Mouse (Mus musculus) megakaryocyte, embryonic 14.5 days (primary cell): ENCODE measurements around the gene Ugt1a6b. TPM values are rescaled to one million over a fixed set of nuclear protein-coding genes. Genes with fewer than 3 reads are reported as not detected.

Experiments used
- H3K27me3 ChIP-seq: replicated peaks from 2 replicates; pipeline ENCODE3; 2012; ENCODE audit warnings: inconsistent platforms
- H3K36me3 ChIP-seq: replicated peaks from 2 replicates; pipeline ENCODE3; 2012; ENCODE audit warnings: low read length, inconsistent platforms, mixed read lengths
- H3K4me1 ChIP-seq: 2 replicates; pipeline ENCODE4 v1.6.1; 2012; ENCODE audit warnings: inconsistent platforms
- H3K4me3 ChIP-seq: replicated peaks from 2 replicates; pipeline ENCODE3; 2012; ENCODE audit warnings: moderate library complexity, mild to moderate bottlenecking, inconsistent platforms
- H3K9me3 ChIP-seq: 2 replicates; pipeline ENCODE4 v1.6.1; 2012; ENCODE audit warnings: inconsistent platforms
- FLI1 ChIP-seq: IDR thresholded peaks from 2 replicates; pipeline ENCODE4 v1.6.1; 2012; ENCODE audit warnings: low read length, inconsistent platforms, mixed read lengths
- GATA1 ChIP-seq: IDR thresholded peaks from 3 replicates; pipeline ENCODE4 v1.6.1; 2012; ENCODE audit warnings: mixed read lengths, low read length, inconsistent platforms, borderline replicate concordance
- polyA plus RNA-seq: library from polyadenylated mRNA; stranded (reverse); fragments of >175 nt; gene quantifications from 2 replicates; pipeline ENCODE4 v1.2.3, GENCODE M21; 2012; ENCODE audit warnings: low replicate concordance; ENCODE audit not compliant: insufficient read depth

Ugt1a6b gene
- polyA plus RNA-seq, 1 experiment, result not detected

DNA sequence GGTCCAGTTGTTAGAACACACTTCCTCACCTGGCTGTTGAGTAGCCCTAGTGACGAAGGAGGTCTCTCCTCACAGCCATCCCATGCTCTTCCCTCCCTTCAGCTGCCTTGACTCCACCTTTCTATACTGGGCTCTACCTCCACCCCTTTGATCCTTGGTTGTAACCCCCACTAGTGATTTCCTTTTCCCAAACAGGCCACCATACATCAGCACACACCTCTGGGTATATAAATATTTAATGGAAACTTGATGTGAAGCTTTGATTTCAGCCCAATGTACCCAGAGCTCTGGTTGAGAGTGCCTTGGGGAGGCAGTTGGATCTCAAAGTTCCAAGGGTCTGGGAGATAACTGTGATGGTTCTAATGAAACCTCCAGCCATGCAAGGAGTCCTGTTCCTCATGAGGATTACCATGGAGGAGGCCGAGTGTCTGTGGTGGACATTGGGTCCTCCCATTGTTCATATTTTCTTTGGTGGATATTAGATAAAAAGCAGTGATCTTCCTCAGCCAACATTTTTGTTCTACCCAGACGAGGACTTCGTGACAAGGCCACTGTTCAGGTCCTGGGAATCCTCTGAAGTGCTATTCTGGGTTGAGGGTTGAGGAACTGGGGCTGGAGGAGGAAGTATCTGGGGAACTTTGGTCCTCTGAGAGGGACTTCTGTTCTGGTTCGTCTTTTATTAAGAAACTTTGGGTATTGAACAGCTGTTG is 123.8 kb downstream of the Ugt1a6b start, which contains the start of gene Mroh2a:
Gene Mroh2a, plus strand, starts transcription at position 317 of the 710 bp plus-strand sequence.
- no peaks in the 10 kb centered on the region for H3K27me3 ChIP-seq
- peaks cover 50% of the 10 kb centered on the region for H3K9me3 ChIP-seq
- H3K4me1 ChIP-seq, result no peaks in the 10 kb centered on the region
- H3K4me3 ChIP-seq, result no peak within 1 kb of the TSS
- TF ChIP-seq GATA1 (no peak), FLI1 (no peak)
- H3K36me3 ChIP-seq, result no peaks in the 10 kb centered on the region

GRCm38 (mm10) chr1:88227482-88227881 is 124.4 kb downstream of the Ugt1a6b start:
- Histone ChIP-seq H3K36me3 (no peaks in the 10 kb centered on the region), H3K4me3 (no peak overlapping the region), H3K4me1 (no peaks in the 10 kb centered on the region), H3K9me3 (peaks cover 54% of the 10 kb centered on the region), H3K27me3 (no peaks in the 10 kb centered on the region)
- TF ChIP-seq FLI1, result no peak
- TF ChIP-seq GATA1, result no peak

- no peak for TF ChIP-seq GATA1
- no peak for TF ChIP-seq FLI1
- Histone ChIP-seq H3K9me3 (peaks cover 61% of the 10 kb centered on the region), H3K27me3 (no peaks in the 10 kb centered on the region), H3K4me1 (no peaks in the 10 kb centered on the region), H3K36me3 (no peaks in the 10 kb centered on the region), H3K4me3 (peak overlapping the region; percentile 3)
Observed at GRCm38 (mm10) chr1:88228121-88228520, 125.1 kb downstream of the Ugt1a6b start.

- no peaks in the 10 kb centered on the region for H3K27me3 ChIP-seq
- no peaks in the 10 kb centered on the region for H3K4me1 ChIP-seq
- H3K4me3 ChIP-seq, result no peak overlapping the region
- TF ChIP-seq FLI1 (no peak), GATA1 (no peak)
- H3K36me3 ChIP-seq, result no peaks in the 10 kb centered on the region
- peaks cover 74% of the 10 kb centered on the region for H3K9me3 ChIP-seq
Observed at GRCm38 (mm10) chr1:88229566-88229965, 126.5 kb downstream of the Ugt1a6b start.

- peaks cover 3% of the 10 kb centered on the region for H3K27me3 ChIP-seq
- H3K9me3 ChIP-seq, result peaks cover 78% of the 10 kb centered on the region
- TF ChIP-seq GATA1, result no peak
- TF ChIP-seq FLI1, result no peak
- no peaks in the 10 kb centered on the region for H3K4me1 ChIP-seq
- H3K4me3 ChIP-seq, result peak overlapping the region; percentile 5
- H3K36me3 ChIP-seq, result no peaks in the 10 kb centered on the region
Observed at GRCm38 (mm10) chr1:88229986-88230385, 126.9 kb downstream of the Ugt1a6b start.

DNA sequence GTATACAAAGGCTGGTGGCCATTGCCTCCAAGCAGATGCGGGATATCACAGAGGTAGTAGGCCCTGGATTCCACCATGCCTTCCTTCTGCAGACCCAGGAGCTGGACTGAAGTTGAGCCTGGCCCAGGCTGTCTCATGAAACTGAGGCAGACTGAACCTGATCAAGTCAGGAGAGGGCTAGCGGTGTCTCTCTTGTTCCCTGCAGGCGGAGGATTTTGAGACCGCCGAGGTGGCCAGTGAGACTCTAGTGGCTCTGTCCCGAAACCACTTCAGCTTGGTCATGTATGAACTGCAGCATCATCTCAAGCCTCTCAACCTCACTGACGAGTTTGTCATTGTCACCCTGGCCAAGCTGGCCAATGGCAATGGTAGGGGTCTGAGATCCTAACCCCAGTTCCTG is 127.4 kb downstream of the Ugt1a6b start:
- Histone ChIP-seq H3K36me3 (no peaks in the 10 kb centered on the region), H3K27me3 (peaks cover 4% of the 10 kb centered on the region), H3K9me3 (peaks cover 81% of the 10 kb centered on the region), H3K4me1 (no peaks in the 10 kb centered on the region), H3K4me3 (peak overlapping the region; percentile 5)
- TF ChIP-seq FLI1, result no peak
- no peak for TF ChIP-seq GATA1

DNA sequence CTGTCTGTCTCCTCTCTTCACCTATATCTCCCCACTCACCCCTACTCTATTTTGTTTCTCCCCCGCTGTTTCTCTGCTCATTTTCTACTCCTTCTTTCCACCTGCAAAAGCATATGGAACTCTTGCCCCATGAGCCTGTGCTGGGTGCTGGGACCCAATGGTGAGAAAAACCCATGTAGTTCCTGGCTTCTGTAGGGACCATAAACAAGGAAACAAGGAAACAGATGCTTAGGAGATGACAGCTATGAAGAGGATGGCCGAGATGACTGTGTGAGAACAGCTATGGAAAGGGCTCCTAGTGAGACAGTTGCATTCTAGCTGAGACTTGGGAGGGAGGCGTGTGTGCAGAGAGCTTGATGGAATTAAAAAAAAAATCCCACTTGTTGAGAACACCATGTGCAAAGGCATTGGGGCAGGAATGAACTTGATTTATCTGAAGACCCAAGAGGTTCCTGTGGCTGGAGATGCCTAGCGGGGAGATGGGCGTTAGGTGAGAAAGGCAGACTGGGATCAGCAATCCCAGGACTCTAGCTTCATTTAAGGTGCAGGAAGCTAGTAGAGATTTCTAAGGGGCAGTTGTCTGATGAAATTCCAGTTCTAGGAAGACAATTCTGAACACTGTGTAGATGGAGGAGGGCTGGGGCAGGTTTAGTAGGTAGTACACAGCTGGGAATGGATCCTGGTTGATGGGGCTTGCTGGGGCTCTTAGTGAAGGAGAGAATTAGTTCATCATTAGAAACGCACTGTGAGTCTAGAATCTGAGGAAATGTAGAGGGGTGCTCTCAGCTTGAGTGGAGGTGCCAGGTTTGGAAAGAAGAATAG is 128.1 kb downstream of the Ugt1a6b start:
- Histone ChIP-seq H3K36me3 (no peaks in the 10 kb centered on the region), H3K4me1 (no peaks in the 10 kb centered on the region), H3K27me3 (peaks cover 4% of the 10 kb centered on the region), H3K9me3 (peaks cover 80% of the 10 kb centered on the region), H3K4me3 (no peak overlapping the region)
- TF ChIP-seq GATA1, result no peak
- no peak for TF ChIP-seq FLI1

- Histone ChIP-seq H3K27me3 (peaks cover 6% of the 10 kb centered on the region), H3K36me3 (no peaks in the 10 kb centered on the region), H3K4me1 (no peaks in the 10 kb centered on the region), H3K4me3 (peak overlapping the region; percentile 4), H3K9me3 (peaks cover 79% of the 10 kb centered on the region)
- no peak for TF ChIP-seq FLI1
- TF ChIP-seq GATA1, result no peak
Observed at GRCm38 (mm10) chr1:88231803-88232499, 128.9 kb downstream of the Ugt1a6b start.

DNA sequence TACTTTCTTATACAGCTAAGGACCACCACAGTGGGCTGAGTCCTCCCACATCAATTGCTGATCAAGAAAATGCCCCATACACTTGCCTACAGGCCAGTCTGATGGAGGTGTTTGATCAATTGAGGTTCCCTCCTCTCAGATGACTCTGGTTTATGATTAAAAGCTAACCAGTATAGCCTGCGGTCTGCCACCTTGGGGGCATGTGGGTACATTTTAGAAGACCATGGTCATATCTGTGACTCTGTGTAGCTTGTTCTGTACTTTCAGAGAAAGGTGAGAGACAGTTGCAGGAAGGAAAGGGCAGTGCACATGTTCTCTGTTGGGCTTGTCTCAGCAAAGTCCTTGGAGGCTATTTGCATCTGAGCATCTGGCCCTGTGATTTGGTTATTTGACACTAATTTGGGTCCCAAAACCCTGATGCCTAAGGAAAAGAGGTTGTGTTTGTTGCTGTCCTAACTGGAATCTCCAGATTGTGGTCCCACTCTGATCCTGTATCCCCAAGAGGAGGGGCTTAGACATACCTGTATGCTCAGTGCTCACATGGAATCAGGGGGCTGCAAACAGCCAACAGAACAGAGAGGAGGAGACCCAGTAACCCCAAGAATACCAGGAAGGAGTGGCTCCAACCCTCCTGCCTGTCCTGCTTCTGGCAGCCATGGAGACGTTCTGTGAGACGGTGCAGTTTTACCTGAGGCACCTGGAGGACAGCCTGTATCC is 129.8 kb downstream of the Ugt1a6b start:
- H3K9me3 ChIP-seq, result peaks cover 80% of the 10 kb centered on the region
- TF ChIP-seq GATA1 (no peak), FLI1 (no peak)

More for the DNA sequence above, 129.8 kb downstream of the Ugt1a6b start:
- Histone ChIP-seq H3K4me1 (no peaks in the 10 kb centered on the region), H3K4me3 (no peak overlapping the region), H3K36me3 (no peaks in the 10 kb centered on the region), H3K27me3 (peaks cover 6% of the 10 kb centered on the region)
